Mouse (Mus musculus): ENCODE measurements around the gene 0610030E20Rik. TPM values are rescaled to one million over a fixed set of nuclear protein-coding genes. Genes with fewer than 3 reads are reported as not detected.

Gene 0610030E20Rik
- polyA plus RNA-seq, 1 experiment = 9.5 TPM

DNA sequence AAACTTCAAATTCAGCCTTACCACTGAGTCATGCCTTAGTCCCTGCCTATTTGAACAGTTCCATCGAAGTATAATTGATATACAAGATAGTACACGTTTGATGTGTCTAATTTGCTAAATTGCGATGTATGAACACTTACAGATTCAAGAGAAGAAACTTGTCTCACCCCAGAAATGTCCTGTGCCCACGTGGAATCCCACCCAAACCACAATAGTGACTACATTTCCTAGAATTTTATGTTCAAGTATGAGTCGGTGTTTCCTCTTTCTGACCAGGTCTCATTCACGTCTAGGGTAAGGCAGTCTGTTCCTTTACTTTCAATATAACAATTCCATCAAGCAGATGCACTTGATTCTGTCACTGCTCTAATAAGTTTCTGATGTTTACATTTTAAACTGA is 1.5 kb upstream of the 0610030E20Rik start:
- no peak for DNase-seq (ENCODE audit: low read depth, low spot score)
- 35% methylated on average over 6 of the region's 6 CpGs for WGBS

DNA sequence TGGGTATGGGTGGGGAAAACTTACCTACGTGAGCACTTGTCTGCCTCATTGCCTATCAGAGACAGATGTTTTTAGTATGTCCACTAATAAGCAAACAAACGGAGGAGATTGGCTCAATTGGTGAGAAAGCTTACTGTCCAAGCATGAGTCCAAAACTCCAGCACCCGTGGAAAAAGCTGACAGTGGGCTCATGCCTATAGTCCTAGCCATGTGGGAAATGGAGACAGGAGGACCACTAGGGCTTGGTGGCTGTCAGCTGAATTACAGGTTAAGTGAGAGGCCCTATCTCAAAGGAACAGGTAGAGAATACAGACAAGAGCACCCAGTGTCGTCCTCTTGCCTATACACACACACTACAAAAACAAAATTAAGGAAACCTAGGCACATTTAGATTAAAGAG is 856 bp upstream of the 0610030E20Rik start:
- no peak for DNase-seq (ENCODE audit: low read depth, low spot score)

DNA sequence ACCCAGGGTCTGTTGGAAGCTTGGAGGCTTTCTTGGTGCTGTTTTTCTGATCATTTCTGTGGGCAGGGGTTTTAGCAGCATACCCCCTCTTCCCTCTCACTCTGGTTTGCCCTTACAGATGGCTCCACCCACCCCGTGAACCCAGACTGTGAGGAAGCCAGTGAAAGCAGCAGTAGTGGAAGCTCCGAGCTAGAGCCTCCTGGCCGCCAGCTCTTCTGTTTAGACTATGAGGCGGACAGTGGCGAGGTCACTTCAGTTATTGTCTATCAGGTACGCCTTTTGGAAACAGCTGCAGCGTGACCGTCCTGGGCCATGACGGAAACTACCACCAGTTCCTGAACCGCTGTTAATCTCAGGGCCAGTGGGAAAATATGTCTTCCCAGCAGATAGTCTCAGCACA is 1.3 kb downstream of the 0610030E20Rik start:
- 73% methylated on average over 10 of the region's 10 CpGs for WGBS

More for the DNA sequence above, 856 bp upstream of the 0610030E20Rik start:
- WGBS = 86% methylated on average over 4 of the region's 4 CpGs

DNA sequence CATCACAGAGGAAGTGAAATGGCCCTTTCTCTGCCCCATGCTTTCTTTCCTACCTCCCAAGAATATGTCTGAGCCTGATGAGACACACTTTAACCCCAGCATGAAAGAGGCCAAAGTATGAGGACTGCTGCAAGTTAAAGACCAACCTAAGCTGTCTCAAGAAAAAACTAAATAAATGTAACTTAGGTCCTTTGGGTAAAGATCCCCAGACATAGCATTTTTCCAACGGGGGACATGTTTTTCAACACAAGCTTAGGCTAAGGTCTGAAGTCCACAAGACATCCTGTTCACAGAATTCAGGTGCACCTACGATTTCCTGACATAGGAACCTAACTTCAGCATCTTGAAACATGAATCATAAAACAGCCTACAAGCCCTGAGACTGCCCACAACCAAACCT is 3.1 kb downstream of the 0610030E20Rik start:
- DNase-seq (ENCODE audit: low read depth, low spot score) = no peak
- 70% methylated on average over 2 of the region's 2 CpGs for WGBS

More for the DNA sequence above, 1.3 kb downstream of the 0610030E20Rik start:
- no peak for DNase-seq (ENCODE audit: low read depth, low spot score)

DNA sequence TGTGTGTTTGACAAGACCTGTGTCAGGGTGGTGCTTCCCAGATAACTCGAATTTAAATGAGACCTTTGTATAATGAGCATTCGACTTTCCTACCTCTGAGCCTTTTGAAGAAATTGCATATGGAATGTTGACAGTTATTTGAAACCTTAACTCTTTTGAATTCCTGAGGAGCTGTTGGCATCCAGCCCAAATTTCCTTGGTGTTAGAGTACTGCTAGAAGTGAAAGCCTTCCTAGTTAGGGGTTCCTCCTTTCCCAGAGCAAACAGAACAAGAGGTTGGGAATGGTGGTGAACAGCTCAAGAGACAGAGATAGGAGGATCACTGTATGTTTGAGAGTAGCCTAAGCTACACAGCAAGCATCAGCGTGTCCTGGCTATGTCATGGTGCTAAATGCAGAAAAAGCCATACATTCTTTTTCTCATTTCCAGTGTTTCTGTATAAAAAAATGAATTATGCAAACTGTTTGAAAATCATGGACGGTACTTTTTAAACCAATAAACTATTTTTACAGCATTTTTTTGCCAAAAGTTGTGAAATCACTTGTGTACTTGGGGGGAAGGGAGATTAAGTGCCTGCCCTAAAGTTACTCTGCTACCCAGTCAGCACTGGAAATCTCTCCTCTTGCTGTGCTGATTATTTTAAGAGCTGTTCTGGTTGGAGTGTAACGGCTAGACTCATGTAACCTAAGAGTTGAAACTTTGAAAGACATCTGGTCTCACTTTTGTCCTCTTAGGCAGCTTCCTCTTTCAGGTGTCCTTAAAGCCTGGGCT is 5.7 kb downstream of the 0610030E20Rik start:
- WGBS = 43% methylated on average over 5 of the region's 5 CpGs
- no peak for DNase-seq (ENCODE audit: low read depth, low spot score)

DNA sequence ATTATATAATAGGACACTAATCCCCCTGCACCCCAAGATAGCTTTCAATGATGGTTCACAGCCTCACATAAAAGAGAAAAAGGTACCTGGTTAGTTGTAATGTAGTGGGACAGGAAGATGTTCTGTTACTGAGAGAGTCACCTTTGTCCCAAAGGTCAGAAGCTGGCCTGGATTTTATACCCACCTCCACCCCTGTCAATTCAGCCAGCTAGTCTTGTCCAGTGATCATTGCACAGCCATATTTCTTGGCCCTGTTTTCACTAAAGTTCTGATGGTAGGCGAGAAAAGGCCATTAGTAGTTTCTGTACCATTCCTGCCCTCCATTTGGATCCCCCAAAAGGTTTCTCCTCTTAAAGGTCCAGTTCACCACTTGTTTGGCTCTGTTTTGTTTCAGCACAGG is 6.9 kb downstream of the 0610030E20Rik start:
- DNase-seq (ENCODE audit: low read depth, low spot score) = no peak
- WGBS = 63% methylated on average over 1 of the region's 1 CpGs

DNA sequence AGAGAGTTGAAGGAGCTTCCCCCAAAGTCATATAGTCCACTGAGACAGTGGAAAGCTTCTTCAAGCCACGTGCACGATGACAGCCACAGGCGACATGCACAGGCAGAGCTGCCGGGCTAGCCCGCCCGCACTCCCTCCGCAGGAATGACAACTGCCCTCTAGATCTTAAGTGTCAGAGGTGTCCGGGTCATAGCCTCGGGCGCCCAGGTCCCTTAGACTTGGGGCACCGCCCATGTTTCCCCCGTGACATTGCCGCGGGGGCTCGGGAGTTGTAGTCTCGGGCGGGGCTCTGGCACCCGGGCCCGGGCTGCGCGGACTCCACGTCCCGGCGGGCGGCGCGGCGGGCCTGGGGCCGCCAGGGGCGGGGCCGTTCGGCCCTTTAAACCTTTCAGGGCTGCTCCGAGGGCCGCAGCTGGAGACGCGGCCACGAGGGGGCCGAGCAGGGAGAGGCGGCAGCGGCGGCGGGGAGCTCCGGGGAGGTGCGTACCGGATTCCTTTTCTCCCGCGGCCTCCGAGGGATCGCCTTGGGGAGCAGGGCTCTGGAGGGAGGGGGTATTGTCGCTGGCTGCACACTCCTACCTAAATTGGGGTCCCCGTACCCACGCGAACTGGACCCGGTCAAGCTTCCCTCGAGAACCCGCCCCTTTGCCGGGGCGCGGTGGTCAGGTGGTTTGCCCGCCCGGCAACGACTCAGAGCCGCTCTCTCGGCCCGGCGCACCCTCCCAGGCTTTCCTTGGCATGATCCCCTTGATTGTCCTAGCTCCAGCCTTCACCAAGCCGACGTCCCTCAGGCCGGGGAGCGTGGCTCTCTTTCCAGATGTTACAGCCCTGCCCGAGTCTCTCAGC is 8.2 kb downstream of the 0610030E20Rik start, which contains the start of gene Tmem150a:
Gene Tmem150a, plus strand, starts transcription at position 382 of the 846 bp plus-strand sequence.
- under 1% methylated on average over 70 of the region's 71 CpGs for WGBS
- DNase-seq (ENCODE audit: low read depth, low spot score) = no peak

DNA sequence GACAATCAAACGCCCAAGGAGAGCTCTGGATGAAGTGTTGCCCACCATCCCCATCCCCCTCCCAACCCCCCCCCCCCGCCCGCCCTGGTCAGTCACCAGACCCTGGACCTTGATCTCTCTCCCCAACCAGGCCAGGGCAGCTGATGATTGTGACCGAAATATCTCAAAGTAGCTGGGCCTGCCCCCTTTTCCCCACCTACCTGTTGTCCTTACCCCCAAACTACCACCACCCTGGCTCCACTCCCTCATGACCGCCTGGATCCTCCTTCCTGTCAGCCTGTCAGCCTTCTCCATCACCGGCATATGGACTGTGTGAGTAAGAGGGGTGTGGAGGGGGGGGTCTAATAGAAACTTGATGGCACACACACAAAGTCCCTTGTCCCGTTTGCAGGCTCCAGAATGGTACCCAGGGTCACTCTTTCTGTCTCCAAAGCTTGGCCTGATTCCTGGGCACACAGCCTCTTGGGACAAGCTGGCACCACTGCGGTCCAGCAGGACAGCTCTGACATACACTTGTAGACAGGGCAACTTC is 8.9 kb downstream of the 0610030E20Rik start:
- 64% methylated on average over 8 of the region's 8 CpGs for WGBS
- no peak for DNase-seq (ENCODE audit: low read depth, low spot score)

GRCm38 (mm10) chr6:72357164-72358079 is 10.3 kb downstream of the 0610030E20Rik start:
- no peak for DNase-seq (ENCODE audit: low read depth, low spot score)
- WGBS = 42% methylated on average over 5 of the region's 5 CpGs

DNA sequence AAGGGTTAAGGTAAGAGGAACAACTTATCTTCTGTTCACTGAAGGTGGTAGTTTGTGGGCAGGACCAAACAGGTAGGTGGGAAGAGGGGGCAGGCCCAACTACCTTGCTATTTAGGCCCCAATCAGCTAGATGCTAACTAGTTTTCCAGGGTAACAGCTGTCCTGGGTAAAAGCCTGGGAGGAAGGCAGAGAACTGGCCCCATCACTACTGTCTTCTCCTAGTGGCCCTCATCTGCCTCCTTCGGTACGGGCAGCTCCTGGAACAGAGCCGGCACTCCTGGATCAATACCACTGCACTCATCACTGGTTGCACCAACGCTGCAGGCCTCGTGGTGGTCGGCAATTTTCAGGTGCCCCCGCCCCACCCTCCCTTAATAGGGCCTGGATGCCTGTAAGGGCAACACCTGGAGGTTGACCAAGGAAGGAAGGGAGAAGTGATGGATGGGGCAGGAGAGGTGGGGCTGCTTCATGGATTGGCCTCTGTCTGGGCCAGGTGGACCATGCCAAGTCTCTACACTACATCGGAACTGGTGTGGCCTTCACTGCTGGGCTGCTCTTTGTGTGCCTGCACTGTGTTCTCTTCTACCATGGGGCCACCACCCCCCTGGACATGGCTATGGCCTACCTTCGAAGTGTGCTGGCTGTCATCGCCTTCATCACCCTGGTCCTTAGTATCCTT is 11.1 kb downstream of the 0610030E20Rik start:
- 85% methylated on average over 10 of the region's 10 CpGs for WGBS
- no peak for DNase-seq (ENCODE audit: low read depth, low spot score)

- no peak for DNase-seq (ENCODE audit: low read depth, low spot score)
- 70% methylated on average over 2 of the region's 2 CpGs for WGBS
Observed at GRCm38 (mm10) chr6:72359343-72359742, 12.2 kb downstream of the 0610030E20Rik start.

DNA sequence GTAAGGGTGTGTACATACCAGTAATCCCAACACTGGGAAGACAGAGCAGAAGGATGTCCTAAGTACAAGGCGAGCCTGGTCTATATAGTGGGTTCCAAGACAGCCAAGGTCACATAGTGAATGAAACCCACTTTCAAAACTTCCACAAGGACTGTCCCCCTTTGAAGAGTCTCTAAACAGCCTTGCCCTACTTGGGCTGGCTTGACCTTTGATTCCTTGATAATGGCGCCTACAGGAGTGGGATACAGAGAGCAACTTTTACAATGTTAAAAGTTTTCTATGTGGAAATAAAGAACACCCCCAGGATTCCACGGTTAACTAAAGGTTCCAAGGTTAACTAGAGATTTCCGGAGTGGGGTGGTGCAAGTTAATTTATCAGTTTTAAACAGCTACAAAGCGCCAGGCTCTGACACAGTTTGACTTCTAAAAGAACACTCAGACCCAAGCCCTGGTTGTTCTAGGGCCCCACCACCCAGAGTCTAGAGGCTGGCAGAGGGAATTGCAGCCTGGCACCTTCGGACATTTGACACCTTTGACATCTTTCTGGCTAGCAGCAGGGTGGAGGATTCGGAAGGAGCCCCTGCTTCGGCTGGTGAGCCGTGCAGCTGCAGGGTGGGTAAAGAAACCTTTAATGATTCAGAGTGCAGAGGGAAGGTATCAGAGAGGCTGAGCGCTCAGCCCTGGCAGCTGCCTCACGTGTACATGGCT is 12.9 kb downstream of the 0610030E20Rik start:
- WGBS = 78% methylated on average over 11 of the region's 11 CpGs
- no peak for DNase-seq (ENCODE audit: low read depth, low spot score)

DNA sequence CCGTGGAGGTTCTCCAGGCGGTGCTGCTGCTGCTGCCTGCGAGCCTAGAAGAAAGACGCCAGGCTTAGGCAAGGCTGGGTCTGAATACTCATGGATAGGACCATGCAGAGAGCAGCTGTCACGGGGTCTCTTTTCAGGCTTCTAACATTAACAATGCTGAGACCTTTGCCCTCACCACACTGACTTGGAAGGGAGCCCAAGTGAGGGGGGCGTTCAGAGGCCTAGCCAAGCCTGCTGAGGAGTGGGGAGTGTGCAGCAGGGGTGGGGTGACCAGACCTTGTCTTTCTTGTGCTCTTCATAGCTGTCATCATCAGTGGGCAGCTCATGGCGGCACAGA is 13.4 kb downstream of the 0610030E20Rik start:
- DNase-seq (ENCODE audit: low read depth, low spot score) = no peak
- 63% methylated on average over 7 of the region's 7 CpGs for WGBS

GRCm38 (mm10) chr6:72361121-72361551 is 14.0 kb downstream of the 0610030E20Rik start:
- 27% methylated on average over 5 of the region's 5 CpGs for WGBS

GRCm38 (mm10) chr6:72362132-72363028 is 15.3 kb downstream of the 0610030E20Rik start:
- DNase-seq (ENCODE audit: low read depth, low spot score) = peak; percentile 99
- WGBS = under 1% methylated on average over 42 of the region's 42 CpGs

More at GRCm38 (mm10) chr6:72361121-72361551, 14.0 kb downstream of the 0610030E20Rik start:
- DNase-seq (ENCODE audit: low read depth, low spot score) = no peak

DNA sequence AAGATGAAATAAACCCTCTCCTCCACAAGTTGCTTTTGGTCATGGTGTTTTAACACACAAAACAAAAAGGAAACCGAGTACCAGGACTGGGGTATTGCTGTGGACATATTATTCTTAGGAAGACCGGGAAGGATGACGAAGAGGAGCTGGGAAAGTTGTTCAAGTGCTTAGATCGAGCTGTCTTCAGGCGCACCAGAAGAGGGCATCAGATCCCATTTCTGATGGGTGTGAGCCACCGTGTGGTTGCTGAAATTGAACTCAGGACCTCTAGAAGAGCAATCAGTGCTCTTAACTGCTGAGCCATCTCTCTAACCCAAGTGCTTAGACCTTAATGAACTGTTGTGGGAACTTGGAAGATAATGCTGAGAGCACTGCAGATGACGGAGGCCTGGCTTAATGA is 16.9 kb downstream of the 0610030E20Rik start:
- 55% methylated on average over 7 of the region's 7 CpGs for WGBS
- no peak for DNase-seq (ENCODE audit: low read depth, low spot score)

- DNase-seq (ENCODE audit: low read depth, low spot score) = no peak
- WGBS = 39% methylated on average over 6 of the region's 6 CpGs
Observed at GRCm38 (mm10) chr6:72364985-72365384, 17.9 kb downstream of the 0610030E20Rik start.

All from large intestine, adult 2 months (tissue).